Mouse (Mus musculus) CD4-positive, CD25-positive, alpha-beta regulatory T cell (primary cell): Measurements from ENCODE around the gene Srrt. TPM values are rescaled to one million over a fixed set of nuclear protein-coding genes. Genes with fewer than 3 reads are reported as not detected.

Experiments used
- polyA plus RNA-seq: library from polyadenylated mRNA; unstranded; fragments of 100-300 nt; shearing (Covaris generic); gene quantifications from one replicate; pipeline ENCODE4 v1.2.1, GENCODE M21; 2017

Srrt gene
- 97.7 TPM for polyA plus RNA-seq

DNA sequence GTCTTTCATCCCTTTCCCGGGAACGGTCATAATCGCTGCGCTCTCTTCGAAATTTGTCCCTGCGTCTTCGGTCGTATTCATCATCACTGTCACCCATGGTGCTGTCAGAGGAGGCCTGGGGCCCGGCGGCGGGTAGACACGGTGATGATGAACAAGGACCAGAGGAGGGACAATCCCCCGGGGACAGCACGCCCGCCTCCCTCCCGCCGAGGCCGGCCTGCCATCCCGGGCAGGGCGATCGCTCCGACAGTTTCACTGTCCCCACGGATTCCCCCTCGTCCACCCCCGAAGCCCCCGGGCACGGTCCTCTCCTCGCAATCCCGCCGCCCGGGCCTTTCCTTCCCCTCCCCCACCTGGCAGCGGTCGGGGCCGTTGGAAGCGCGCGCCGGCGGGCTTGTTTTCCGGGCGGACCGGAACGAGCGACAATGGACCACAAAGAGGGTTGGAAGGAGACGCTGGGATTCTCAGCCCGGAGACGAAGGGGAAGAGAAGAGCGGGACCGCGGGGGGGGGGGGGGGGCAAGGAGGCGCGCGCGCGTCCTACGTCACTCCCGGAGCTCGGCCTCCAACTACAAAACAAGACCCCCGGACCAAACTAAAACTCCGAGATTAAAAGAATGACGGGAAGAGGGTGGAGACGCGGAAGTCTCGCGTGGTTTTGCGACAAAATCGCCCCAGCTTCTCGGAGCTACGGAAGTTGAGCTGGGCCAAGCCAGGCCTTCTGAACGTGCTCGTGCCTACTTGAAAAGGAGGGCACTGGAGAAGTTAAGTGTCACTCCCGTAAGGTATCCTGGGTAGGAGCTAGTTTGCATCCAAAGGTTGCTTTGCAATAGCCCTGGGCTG is at the start of gene Srrt:
TSS of gene Srrt (minus strand) at position 604 of the 842 bp plus-strand sequence.

DNA sequence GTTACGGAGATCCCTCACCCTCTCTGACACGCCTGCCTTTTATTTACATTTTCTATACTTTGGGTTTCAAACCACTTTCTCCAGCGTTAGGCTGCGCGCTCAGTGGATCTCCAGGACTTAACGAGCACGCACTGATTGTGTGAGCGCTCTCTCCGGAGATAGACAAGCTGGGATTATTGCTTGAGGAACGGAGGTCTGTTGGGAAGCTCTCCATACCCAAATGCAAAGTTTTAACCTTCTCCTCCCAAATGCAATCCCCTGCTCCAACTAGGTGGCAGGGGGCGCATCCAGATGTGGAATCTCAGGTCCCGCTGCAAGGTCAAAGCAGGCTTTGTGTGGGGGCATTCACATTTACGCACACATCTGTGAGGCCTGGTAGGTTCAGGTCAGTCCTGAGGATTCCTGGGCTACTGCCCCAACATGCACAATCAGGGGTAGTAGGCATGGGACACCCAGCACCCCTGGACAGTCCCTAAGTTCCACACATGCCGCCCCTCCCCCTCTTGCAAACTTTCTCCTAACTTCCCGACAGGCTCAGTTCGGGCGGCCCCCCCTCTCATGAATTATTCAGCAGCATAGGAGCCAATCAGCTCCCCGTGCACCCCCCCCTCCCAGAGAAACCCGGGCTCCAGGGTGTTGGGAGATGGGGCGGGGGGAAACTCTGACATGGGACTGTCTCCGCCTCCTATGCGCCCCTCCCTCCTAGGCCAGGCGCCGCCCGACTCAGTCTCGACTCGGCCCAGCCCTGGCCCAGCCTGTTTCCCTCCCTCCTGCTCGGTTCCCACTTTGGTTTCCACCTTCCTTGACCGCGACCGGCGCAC is 42.1 kb upstream of the Srrt start, which contains the start of gene Ephb4:
TSS of gene Ephb4 (plus strand) at position 726 of the 821 bp plus-strand sequence.

GRCm38 (mm10) chr5:137333512-137334174 is 26.2 kb upstream of the Srrt start, which contains the start of gene Slc12a9:
Gene Slc12a9 (minus strand): TSS chr5:137333597.

DNA sequence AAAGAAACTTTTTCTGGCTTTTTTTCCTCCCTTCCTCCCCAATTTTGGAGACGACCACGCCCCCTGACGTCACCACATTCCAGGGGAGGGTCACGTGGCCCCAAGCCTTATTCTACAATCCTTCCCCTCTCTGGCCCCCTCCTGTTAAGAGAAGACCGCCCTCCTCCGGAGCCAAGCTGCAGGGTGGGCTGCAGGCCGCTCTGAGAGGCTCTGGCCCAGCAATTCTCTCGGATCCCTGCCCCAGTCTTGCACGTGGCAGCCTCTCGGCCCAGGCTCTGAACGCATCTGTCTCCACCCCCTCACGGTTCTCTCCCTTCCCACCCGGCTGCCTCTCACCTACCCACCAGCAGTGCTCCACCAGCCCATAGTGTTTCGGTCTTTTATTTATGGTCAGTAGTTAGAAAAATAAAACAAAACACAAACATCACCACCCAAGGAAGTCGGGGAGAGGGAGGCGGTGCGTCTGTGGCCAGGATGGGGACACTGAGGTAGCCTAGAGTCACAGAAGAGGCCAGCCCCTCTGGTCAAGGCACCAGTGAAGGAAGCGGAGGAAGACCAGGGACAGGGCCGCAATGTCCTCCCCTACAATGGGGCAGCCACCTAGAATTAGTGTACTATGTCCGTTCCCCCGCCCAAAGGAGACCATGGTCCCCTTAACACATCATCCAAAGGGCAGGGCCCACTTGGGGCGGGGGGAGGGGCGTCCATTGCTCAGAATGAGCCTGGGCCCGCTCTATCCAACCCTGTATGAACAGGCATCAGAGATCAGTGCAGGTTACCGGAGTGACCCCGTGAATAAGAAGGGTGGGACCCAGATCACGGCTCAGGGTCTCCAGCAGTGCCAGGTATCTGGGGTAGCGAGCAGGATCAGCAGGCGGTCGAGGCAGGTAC is 7.0 kb upstream of the Srrt start, which contains the start of gene Trip6:
TSS of gene Trip6 (minus strand) at position 212 of the 891 bp plus-strand sequence.

GRCm38 (mm10) chr5:137293839-137294743 is 13.4 kb downstream of the Srrt start, which contains the start of gene Ufsp1:
Gene Ufsp1 (plus strand): TSS chr5:137294629.

GRCm38 (mm10) chr5:137287032-137287952 is 20.2 kb downstream of the Srrt start, which contains the start of gene Ache:
Gene Ache (plus strand): TSS chr5:137287519.

Other genes with a start within 250 kb of the Srrt start
- not detected for gene Serpine1, start 235.4 kb downstream of the Srrt start, polyA plus RNA-seq
- 16.0 TPM for gene Trim56, start 191.5 kb downstream of the Srrt start, polyA plus RNA-seq
- gene Muc3, start 158.4 kb downstream of the Srrt start, polyA plus RNA-seq, result not detected
- gene Muc3a, start 95.3 kb downstream of the Srrt start, polyA plus RNA-seq, result 1.6 TPM
- 0.10 TPM for gene Ache, start 20.2 kb downstream of the Srrt start, polyA plus RNA-seq
- 1.7 TPM for gene Ufsp1, start 13.0 kb downstream of the Srrt start, polyA plus RNA-seq
- 4.6 TPM for gene Trip6, start 6.7 kb upstream of the Srrt start, polyA plus RNA-seq
- gene Slc12a9, start 25.9 kb upstream of the Srrt start, polyA plus RNA-seq, result 24.8 TPM
- not detected for gene Ephb4, start 42.4 kb upstream of the Srrt start, polyA plus RNA-seq
- 0.36 TPM for gene Zan, start 169.4 kb upstream of the Srrt start, polyA plus RNA-seq
- 43.3 TPM for gene Pop7, start 194.8 kb upstream of the Srrt start, polyA plus RNA-seq
- 19.5 TPM for gene Gigyf1, start 210.9 kb upstream of the Srrt start, polyA plus RNA-seq
- not detected for gene Epo, start 225.6 kb upstream of the Srrt start, polyA plus RNA-seq
- 311 TPM for gene Gnb2, start 225.8 kb upstream of the Srrt start, polyA plus RNA-seq
- gene Actl6b, start 245.8 kb upstream of the Srrt start, polyA plus RNA-seq, result not detected